Mouse (Mus musculus) olfactory bulb, adult 2 months (tissue): ENCODE results near the gene Atp8b2. TPM values are rescaled to one million over a fixed set of nuclear protein-coding genes. Genes with fewer than 3 reads are reported as not detected.

Experiments used
- H3K27ac ChIP-seq: fragments of 200-500 bp; 2 replicates; pipeline ENCODE4 v1.5.1; 2012; ENCODE audit warnings: low read depth, low read length; ENCODE audit not compliant: insufficient read depth
- H3K4me1 ChIP-seq: fragments of 200-500 bp; 2 replicates; pipeline ENCODE4 v1.6.1; 2012; ENCODE audit warnings: low read length; ENCODE audit not compliant: control insufficient read depth, insufficient read depth
- H3K4me3 ChIP-seq: fragments of 200-500 bp; 2 replicates; pipeline ENCODE4 v1.5.1; 2012; ENCODE audit warnings: mild to moderate bottlenecking, low read depth, low read length, moderate library complexity; ENCODE audit not compliant: insufficient read depth
- CTCF ChIP-seq: fragments of 200-500 bp; IDR thresholded peaks from 2 replicates; pipeline ENCODE4 v1.5.1; 2012; ENCODE audit warnings: low read depth, mild to moderate bottlenecking, low read length, moderate library complexity; ENCODE audit not compliant: insufficient read depth
- POLR2A ChIP-seq: fragments of 200-500 bp; IDR thresholded peaks from 2 replicates; pipeline ENCODE4 v1.6.1; 2012; ENCODE audit warnings: mild to moderate bottlenecking, low read depth, low read length, moderate library complexity; ENCODE audit not compliant: insufficient read depth
- WGBS: fragments of 180-500 bp; shearing (Covaris S2); methylation state at CpG from one replicate; pipeline ENCODE4 v1.1.7; 2018; 5-methylcytosine and 5-hydroxymethylcytosine counted together
- polyA plus RNA-seq: library from polyadenylated mRNA; stranded (reverse); fragments of >200 nt; gene quantifications from 2 replicates; pipeline ENCODE4 v1.2.4, GENCODE M21; 2012; ENCODE audit warnings: low replicate concordance; ENCODE audit not compliant: missing spikeins, insufficient read depth, insufficient read length

Gene Atp8b2
- polyA plus RNA-seq, 1 experiment: not detected

DNA sequence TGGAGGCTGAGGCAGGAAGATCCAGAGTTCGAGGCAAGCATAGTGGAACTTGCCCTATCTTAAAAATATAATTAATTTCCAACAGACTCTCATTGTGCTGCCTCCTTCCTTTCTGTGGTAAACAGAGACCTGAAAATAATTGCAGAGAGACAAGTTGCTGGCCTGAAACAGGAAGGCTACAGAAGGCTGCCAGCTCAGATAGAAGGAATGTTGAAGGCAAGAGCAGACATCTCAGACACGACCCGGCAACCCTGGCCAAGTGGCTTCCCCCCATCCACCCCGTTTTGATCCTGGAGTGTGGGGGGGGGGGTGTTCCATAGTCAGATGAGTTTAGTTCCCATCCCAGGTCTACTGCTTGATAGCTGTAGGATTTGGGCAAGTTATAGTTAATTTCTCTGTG lies 48.6 kb downstream of the Atp8b2 start:
- no peak for TF ChIP-seq CTCF
- TF ChIP-seq POLR2A: no peak
- Histone ChIP-seq H3K27ac (no peak overlapping the region), H3K4me3 (no peak overlapping the region), H3K4me1 (peaks cover 12% of the 10 kb centered on the region)
- 79% methylated on average over 4 of the region's 4 CpGs for WGBS

DNA sequence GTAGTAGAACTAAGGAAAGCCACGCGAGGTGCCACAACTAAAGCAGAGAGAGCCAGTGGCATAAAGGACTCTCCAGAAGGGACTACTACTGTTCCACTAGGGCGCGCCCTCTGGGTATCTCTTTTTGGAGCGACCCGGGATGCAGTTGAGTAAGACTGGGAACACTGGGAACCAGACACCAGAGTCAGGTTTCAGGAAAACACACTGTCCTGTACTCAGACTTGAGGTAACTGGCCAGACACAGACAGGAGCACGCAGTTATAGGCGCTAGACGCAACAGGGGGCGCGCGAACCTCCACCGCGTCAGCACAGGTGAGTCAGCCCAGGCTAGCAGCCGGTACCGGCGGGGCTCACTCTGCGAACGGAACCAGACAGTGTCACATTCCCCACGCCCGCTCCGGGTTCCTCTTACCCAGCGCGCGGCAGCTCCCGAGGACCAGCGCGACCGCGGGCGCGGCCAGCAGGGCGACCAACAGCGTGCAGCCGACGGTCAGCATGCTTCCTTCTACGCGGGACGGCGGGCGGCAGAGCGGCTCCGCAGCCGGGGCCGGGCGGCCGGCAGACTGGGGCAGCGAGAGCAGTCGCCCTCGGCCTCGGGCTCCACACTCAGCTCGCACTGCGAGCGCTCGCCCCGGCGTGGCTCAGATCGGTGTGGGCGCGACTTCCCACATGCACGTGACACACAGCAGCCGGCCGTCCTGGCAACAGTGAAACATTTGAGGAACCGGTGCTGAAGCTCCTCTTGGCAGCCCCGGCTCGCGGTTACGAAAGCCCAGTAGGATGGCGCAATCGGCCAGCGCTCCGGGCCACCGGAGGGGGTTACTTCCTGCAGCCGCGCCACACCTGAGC lies 50.5 kb downstream of the Atp8b2 start, which contains the start of gene Il6ra:
Il6ra (minus strand) TSS at position 654 of the 849 bp plus-strand sequence.
- no peak within 1 kb of the TSS for H3K27ac ChIP-seq
- 1% methylated on average over 75 of the region's 75 CpGs for WGBS
- H3K4me3 ChIP-seq: peak within 1 kb of the TSS; percentile 49
- TF ChIP-seq CTCF (no peak), POLR2A (no peak)
- peaks cover 12% of the 10 kb centered on the region for H3K4me1 ChIP-seq

DNA sequence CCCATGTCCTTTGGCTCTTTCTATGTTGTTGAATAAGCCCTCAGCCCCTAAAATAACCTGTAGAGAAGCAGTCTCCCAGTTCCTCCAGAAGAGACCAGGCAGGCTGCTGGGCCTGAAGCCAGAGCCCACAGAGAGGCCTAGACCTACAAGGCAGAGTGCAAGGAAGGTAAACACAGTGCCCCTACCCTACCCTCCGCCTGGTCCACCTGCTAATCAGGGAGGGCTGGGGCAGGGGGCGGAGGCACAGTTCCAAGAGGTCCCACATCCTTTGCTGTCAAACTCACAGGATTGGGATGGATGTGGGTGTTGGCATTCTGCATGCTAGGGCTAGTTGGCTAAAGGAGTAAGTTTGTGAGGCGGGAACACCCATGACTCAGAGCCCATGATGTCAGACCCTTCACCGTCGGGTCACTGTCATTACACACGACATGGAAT lies 51.2 kb downstream of the Atp8b2 start:
- Histone ChIP-seq H3K27ac (no peak overlapping the region), H3K4me3 (peak overlapping the region; percentile 49; the same call in 1 of the 2 replicates), H3K4me1 (peaks cover 12% of the 10 kb centered on the region)
- TF ChIP-seq CTCF (no peak), POLR2A (no peak)
- 46% methylated on average over 6 of the region's 6 CpGs for WGBS

DNA sequence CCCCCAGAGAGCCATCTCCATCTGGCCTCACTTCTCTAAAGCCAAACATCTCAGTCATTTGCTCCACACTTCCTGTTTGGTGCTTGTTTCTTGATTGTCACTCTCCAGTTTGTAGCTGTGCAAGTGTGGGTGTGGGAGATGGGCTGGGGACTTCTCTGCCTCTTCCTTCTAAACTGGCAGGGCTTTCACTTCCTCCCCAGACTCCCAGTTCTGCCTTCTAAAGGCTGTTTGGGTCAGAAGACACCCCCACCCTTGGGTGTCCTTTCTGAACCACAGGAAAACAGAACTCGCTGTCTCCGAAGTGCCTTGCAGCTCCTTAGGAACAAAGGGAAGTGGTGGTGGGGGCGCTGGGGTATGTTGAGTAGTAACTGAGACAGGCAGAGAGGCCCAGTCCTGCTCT lies 52.1 kb downstream of the Atp8b2 start:
- 82% methylated on average over 3 of the region's 3 CpGs for WGBS

DNA sequence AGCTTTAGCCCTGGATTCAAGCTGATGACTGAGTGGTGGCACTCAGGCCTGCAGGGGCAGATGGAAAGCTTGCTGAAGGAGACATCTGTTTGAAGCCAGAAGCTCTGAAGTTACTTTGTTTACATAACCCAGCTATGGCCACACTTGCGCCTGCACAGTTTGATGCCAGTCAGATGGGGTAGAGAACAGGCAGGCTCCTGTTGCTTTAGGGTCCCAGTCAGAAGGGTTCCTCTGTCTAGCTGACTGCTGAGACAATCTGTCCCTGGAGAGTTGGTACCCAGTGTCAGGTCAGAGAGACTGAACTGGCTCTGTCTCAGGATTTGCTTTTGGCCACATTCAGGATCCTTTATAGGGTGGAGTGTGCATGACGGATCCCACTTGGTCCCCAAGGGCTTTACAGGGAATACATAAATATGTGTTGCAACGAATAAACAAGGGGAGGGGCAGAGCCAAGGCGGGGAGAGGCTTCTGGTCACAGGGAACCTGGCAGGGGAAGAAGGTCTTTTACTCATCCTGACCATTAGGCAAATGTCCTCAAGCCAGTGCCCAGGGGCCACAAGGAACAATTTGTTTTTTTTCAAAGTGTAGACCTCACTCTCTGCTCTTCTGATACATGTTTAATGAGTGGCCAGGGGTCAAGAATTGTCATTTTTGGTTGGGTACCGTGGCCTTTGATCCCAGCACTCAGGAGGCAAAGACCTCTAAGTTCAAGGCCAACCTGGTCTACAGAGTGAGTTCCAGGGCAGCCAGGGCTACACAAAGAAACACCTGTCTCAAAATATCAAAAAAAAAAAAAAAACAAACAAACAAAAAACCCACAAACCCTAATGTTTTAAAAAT lies 53.4 kb downstream of the Atp8b2 start:
- 75% methylated on average over 5 of the region's 5 CpGs for WGBS
- Histone ChIP-seq H3K27ac (no peak overlapping the region), H3K4me1 (peaks cover 12% of the 10 kb centered on the region), H3K4me3 (no peak overlapping the region)
- TF ChIP-seq POLR2A: no peak
- TF ChIP-seq CTCF: no peak

More for the DNA sequence above, 52.1 kb downstream of the Atp8b2 start:
- TF ChIP-seq CTCF: no peak
- no peak for TF ChIP-seq POLR2A
- H3K4me1 ChIP-seq: peaks cover 12% of the 10 kb centered on the region
- no peak overlapping the region for H3K27ac ChIP-seq
- no peak overlapping the region for H3K4me3 ChIP-seq

DNA sequence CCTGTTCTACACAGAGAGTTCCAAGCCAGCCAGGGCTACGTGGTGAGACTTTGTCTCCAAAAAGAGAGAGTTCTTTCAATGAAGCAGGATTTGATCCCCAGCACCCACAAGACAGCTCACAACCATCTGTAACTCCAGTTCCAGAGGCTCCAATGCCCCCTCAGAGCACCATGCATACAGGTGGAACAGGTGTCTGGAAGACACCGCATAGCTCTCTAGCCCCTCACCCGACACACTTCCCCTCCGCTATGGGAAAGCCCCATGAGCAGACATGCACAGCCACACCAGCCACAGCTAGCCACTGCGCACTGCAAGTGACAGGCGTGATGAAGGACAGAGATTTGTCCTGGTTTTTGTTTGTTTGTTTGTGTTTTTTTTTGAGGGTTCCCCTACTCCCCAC lies 54.5 kb downstream of the Atp8b2 start:
- no peak overlapping the region for H3K27ac ChIP-seq
- WGBS: 91% methylated on average over 6 of the region's 6 CpGs
- no peak for TF ChIP-seq POLR2A
- TF ChIP-seq CTCF: no peak
- H3K4me3 ChIP-seq: no peak overlapping the region
- peaks cover 12% of the 10 kb centered on the region for H3K4me1 ChIP-seq

DNA sequence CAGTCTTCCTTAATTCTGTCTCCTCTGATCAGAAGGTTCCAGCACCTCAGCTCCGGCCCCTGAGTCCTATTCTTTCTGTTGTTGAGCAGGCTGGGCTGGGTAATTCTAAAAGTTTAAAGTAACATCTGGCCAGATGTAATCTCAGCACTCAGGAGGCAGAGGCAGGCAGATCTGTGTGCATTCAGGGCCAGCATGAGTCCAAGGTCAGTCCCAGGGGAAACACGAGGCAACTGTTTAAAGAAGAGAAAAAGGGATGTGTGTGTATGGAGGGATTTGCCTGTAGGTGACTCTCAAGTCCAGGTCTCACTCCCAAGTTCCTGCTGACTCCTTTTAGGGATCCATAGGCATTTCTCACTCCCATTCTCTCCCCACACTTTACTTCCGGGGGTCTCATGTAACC lies 55.5 kb downstream of the Atp8b2 start:
- TF ChIP-seq POLR2A (no peak), CTCF (no peak)
- WGBS: 92% methylated on average over 3 of the region's 3 CpGs
- H3K4me3 ChIP-seq: no peak overlapping the region
- no peak overlapping the region for H3K27ac ChIP-seq
- peaks cover 7% of the 10 kb centered on the region for H3K4me1 ChIP-seq

DNA sequence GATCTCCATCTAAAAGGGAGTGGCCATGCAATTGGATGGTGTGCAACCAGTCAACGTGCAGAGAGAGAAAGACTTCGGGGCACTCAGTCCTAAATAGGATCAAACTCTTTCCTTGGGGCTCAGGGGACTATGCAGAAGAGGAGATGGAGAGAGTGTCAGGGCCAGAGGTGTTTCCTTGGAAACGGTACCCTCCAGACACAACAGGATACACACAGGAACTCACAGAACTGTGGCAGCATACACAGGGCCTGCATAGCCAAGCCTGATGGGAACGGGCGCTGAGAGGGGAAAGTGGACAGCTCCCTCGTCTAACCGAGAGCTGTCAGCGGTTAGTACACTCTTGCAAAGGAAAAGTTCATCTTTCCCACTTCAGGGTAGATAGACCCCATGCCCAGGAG lies 63.8 kb downstream of the Atp8b2 start:
- Histone ChIP-seq H3K4me1 (peaks cover 7% of the 10 kb centered on the region; the same call in 1 of the 2 replicates), H3K4me3 (no peak overlapping the region), H3K27ac (no peak overlapping the region)
- WGBS: 80% methylated on average over 8 of the region's 8 CpGs
- TF ChIP-seq CTCF (no peak), POLR2A (no peak)

DNA sequence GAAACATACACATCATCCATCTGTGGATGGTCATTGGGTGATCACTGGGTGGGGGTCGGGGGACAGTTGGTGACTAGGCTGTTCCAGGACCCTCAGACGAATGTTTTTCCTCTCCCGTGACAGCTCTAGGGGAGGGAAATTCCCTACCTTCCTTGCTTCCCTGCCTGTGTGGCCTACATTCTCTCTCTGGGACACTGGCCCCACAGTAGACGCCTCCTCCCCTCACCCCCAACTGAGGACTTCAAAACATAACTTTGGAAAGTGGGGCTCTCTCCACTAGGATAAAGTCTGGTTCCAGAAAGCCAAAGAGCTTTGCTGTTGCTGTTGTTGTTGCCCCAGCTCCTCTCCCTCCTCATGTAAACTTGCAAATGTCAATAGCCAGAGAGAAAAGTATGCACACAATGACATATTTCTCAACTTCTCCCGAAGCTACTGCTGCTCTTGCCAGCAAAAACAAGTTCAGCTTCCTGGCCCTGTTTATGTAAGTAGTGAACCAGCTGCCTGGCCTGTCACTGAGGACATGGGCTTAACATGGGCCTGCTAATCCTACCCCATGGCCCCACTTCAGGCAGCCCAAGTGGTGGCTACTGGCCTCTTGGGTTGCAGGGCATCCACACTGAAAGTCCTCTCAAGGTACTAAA lies 64.3 kb downstream of the Atp8b2 start:
- Histone ChIP-seq H3K4me1 (peaks cover 7% of the 10 kb centered on the region; the same call in 1 of the 2 replicates), H3K4me3 (no peak overlapping the region), H3K27ac (no peak overlapping the region)
- TF ChIP-seq CTCF (no peak), POLR2A (no peak)
- WGBS: 82% methylated on average over 5 of the region's 5 CpGs
